ENCODE assay signal across 21 mouse cellular contexts in the genomic region with DNA sequence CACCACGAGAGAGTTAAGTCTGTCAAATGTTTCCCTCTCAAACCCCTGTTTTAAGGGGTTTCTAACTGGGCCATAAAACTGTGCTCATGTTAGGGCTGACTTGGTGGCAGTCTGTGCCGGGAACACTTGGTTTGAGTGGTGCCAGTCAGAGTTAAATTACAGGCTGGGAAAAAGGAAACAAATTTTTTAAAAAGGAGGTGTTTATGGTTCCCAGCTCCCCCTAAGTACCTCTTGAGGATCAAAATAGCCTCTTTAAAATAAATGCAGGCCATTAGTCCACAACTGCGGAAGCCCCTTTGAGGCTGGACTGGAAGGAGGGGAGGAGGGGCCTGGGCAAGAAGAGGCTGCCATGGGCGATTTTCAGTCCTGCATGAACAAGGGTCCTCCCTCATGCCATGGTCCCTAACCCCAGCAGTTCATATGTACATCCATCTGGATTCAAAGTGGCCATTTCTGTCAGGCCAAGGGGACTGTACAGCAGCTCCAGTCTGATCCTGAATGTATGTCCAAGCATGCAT.
DNase-seq lines count a peak whose midpoint lies in the region; ATAC-seq and TF ChIP-seq lines count a peak whose summit lies in the region.
"Had no signal": no experiment of that assay in that cellular context is flagged by ENCODE, and none has a peak within 500 bp of the region (broad histone marks: within the 10 kb centered on the region; RNA-seq: fewer than 3 reads in every experiment).

No protein-coding gene starts in this region.

- H3K4me3 ChIP-seq in embryonic facial prominence, embryonic 15.5 days (replicated peaks) = no peak overlapping the region
- no peak overlapping the region for H3K4me3 ChIP-seq in embryonic facial prominence, embryonic 10.5 days
- no peak overlapping the region for H3K4me3 ChIP-seq in limb, embryonic 10.5 days
- no peak overlapping the region for H3K4me3 ChIP-seq in limb, embryonic 14.5 days (replicated peaks; ENCODE audit: low read length)
- H3K4me3 ChIP-seq: embryonic facial prominence, embryonic 12.5 days; forebrain, embryonic 13.5 days; gastrocnemius, adult 2 months; hindbrain, embryonic 12.5 days had no signal

- DNase-seq in embryonic facial prominence, embryonic 10.5 days (ENCODE audit: low spot score) = no peak
- peak; percentile 41 for DNase-seq in brain, embryonic 14.5 days (ENCODE audit: low read depth)
- peak; percentile 46 for DNase-seq in limb, embryonic 10.5 days (ENCODE audit: low spot score)
- DNase-seq in limb, embryonic 14.5 days (ENCODE audit: low spot score) = peak; percentile 40
- DNase-seq in gastrocnemius, postnatal 10 days = no peak
- DNase-seq in urinary bladder, adult 2 months (ENCODE audit: low spot score) = no peak
- DNase-seq: adrenal gland, postnatal 10 days; cerebellum, adult 2 months; cerebellum, postnatal 10 days; embryo, embryonic 11 days; forebrain, postnatal 0 days; gastrocnemius, adult 2 months; gastrocnemius, postnatal 36 days; heart, adult 11 months; heart, postnatal 10 days; heart, postnatal 4 days had no signal

- no peaks in the 10 kb centered on the region for H3K9me3 ChIP-seq in embryonic facial prominence, embryonic 15.5 days (replicated peaks)
- no peaks in the 10 kb centered on the region for H3K9me3 ChIP-seq in embryonic facial prominence, embryonic 10.5 days
- H3K9me3 ChIP-seq in limb, embryonic 10.5 days (replicated peaks) = no peaks in the 10 kb centered on the region
- no peaks in the 10 kb centered on the region for H3K9me3 ChIP-seq in limb, embryonic 14.5 days (ENCODE audit: control insufficient read depth, low read length)
- H3K9me3 ChIP-seq: embryonic facial prominence, embryonic 12.5 days; forebrain, embryonic 13.5 days; hindbrain, embryonic 12.5 days had no signal

- 50% methylated on average over 4 of the region's 4 CpGs for WGBS in embryonic facial prominence, embryonic 15.5 days
- WGBS in embryonic facial prominence, embryonic 10.5 days = 55% methylated on average over 4 of the region's 4 CpGs
- WGBS in limb, embryonic 10.5 days = 18% methylated on average over 4 of the region's 4 CpGs
- WGBS in limb, embryonic 14.5 days = 6% methylated on average over 4 of the region's 4 CpGs

- ATAC-seq in embryonic facial prominence, embryonic 15.5 days (ENCODE audit: insufficient number of reproducible peaks, low FRiP score, low TSS enrichment, low read depth) = 0 out of 2 replicates have a peak, but pooled peaks have one; percentile 34
- ATAC-seq in limb, embryonic 14.5 days (ENCODE audit: low FRiP score, low read depth) = no peak
- ATAC-seq: forebrain, embryonic 13.5 days; forebrain, postnatal 0 days; hindbrain, embryonic 16.5 days had no signal

- H3K27me3 ChIP-seq in embryonic facial prominence, embryonic 15.5 days = no peaks in the 10 kb centered on the region
- H3K27me3 ChIP-seq in embryonic facial prominence, embryonic 10.5 days (replicated peaks; ENCODE audit: low read depth, poor library complexity, severe bottlenecking) = peaks cover 16% of the 10 kb centered on the region; the same call in 1 of the 2 replicates
- H3K27me3 ChIP-seq in limb, embryonic 10.5 days (ENCODE audit: low read depth, poor library complexity, severe bottlenecking) = peaks cover 72% of the 10 kb centered on the region
- no peaks in the 10 kb centered on the region for H3K27me3 ChIP-seq in limb, embryonic 14.5 days (ENCODE audit: control insufficient read depth, insufficient read depth, low read length)
- H3K27me3 ChIP-seq: embryonic facial prominence, embryonic 12.5 days; hindbrain, embryonic 12.5 days had no signal

- no peaks in the 10 kb centered on the region for H3K36me3 ChIP-seq in embryonic facial prominence, embryonic 15.5 days
- no peaks in the 10 kb centered on the region for H3K36me3 ChIP-seq in embryonic facial prominence, embryonic 10.5 days (replicated peaks)
- H3K36me3 ChIP-seq in limb, embryonic 10.5 days = no peaks in the 10 kb centered on the region
- no peaks in the 10 kb centered on the region for H3K36me3 ChIP-seq in limb, embryonic 14.5 days (ENCODE audit: control insufficient read depth, insufficient read depth, low read length)
- H3K36me3 ChIP-seq: embryonic facial prominence, embryonic 12.5 days; hindbrain, embryonic 12.5 days had no signal

- TF ChIP-seq CTCF in brain, embryonic 14.5 days (IDR thresholded peaks at IDR 0.05; ENCODE audit: borderline replicate concordance, extremely low read depth, insufficient read depth, insufficient read length) = no peak

- TF ChIP-seq POLR2A in brain, embryonic 14.5 days (IDR thresholded peaks at IDR 0.05; ENCODE audit: borderline replicate concordance, extremely low read depth, insufficient read depth, insufficient read length, poor library complexity, severe bottlenecking) = no peak
- TF ChIP-seq POLR2A in limb, embryonic 14.5 days (IDR thresholded peaks at IDR 0.05; ENCODE audit: borderline replicate concordance, extremely low read depth, insufficient read depth, insufficient read length) = no peak

- no peak overlapping the region for H3K9ac ChIP-seq in embryonic facial prominence, embryonic 15.5 days
- no peak overlapping the region for H3K9ac ChIP-seq in limb, embryonic 14.5 days (ENCODE audit: low read depth, low read length, severe bottlenecking)
- H3K9ac ChIP-seq: embryonic facial prominence, embryonic 12.5 days; forebrain, embryonic 13.5 days; forebrain, postnatal 0 days; hindbrain, embryonic 12.5 days had no signal

- H3K27ac ChIP-seq in embryonic facial prominence, embryonic 15.5 days (replicated peaks) = no peak overlapping the region
- H3K27ac ChIP-seq in embryonic facial prominence, embryonic 10.5 days (replicated peaks) = no peak overlapping the region
- peak overlapping the region; percentile 58; the same call in 1 of the 2 replicates for H3K27ac ChIP-seq in limb, embryonic 10.5 days
- H3K27ac ChIP-seq in limb, embryonic 14.5 days (replicated peaks; ENCODE audit: low read depth, low read length) = no peak overlapping the region
- H3K27ac ChIP-seq: embryonic facial prominence, embryonic 12.5 days; forebrain, embryonic 13.5 days; gastrocnemius, adult 2 months; hindbrain, embryonic 12.5 days had no signal

- H3K4me2 ChIP-seq in embryonic facial prominence, embryonic 15.5 days (replicated peaks) = no peak overlapping the region
- H3K4me2 ChIP-seq in limb, embryonic 14.5 days (replicated peaks; ENCODE audit: low read depth, low read length, severe bottlenecking) = no peak overlapping the region
- H3K4me2 ChIP-seq: embryonic facial prominence, embryonic 12.5 days; forebrain, embryonic 13.5 days; hindbrain, embryonic 12.5 days had no signal

- peaks cover 4% of the 10 kb centered on the region; the same call in 1 of the 2 replicates for H3K4me1 ChIP-seq in embryonic facial prominence, embryonic 15.5 days
- H3K4me1 ChIP-seq in embryonic facial prominence, embryonic 10.5 days = peaks cover 17% of the 10 kb centered on the region
- H3K4me1 ChIP-seq in limb, embryonic 10.5 days = peaks cover 69% of the 10 kb centered on the region
- H3K4me1 ChIP-seq in limb, embryonic 14.5 days (ENCODE audit: control insufficient read depth, insufficient read depth, low read length) = peaks cover 28% of the 10 kb centered on the region

Comparison
In these comparisons a context has a peak if more than half of its experiments do, and no peak if none do; other contexts are left out.
1. DNase-seq: peak in brain, embryonic 14.5 days (single experiment), limb, embryonic 10.5 days (single experiment) and limb, embryonic 14.5 days (single experiment); none in embryonic facial prominence, embryonic 10.5 days (single experiment), gastrocnemius, postnatal 10 days (single experiment) and urinary bladder, adult 2 months (single experiment).